Mouse (Mus musculus) CD4-positive naive resting alpha-beta T cell, adult 76 days (primary cell): Measurements from ENCODE around the gene Id1. TPM values are rescaled to one million over a fixed set of nuclear protein-coding genes. Genes with fewer than 3 reads are reported as not detected.

Experiments used
- total RNA-seq: library from RNA; stranded (reverse); gene quantifications from one replicate; pipeline ENCODE4 v1.2.4, GENCODE M21; 2023

Gene Id1
- 2.6 TPM for total RNA-seq

DNA sequence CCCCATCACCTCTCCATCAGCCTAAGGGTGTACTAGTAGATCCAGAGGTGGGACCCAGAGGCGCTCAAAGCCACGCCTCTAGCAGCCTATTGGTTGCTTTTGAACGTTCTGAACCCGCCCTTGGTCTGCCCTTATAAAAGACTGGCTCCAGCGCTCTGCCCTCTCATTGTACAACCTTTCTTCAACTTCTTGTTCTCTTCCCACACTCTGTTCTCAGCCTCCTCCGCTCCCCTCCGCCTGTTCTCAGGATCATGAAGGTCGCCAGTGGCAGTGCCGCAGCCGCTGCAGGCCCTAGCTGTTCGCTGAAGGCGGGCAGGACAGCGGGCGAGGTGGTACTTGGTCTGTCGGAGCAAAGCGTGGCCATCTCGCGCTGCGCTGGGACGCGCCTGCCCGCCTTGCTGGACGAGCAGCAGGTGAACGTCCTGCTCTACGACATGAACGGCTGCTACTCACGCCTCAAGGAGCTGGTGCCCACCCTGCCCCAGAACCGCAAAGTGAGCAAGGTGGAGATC lies at the start of gene Id1:
Gene Id1, plus strand, starts transcription at position 162 of the 512 bp plus-strand sequence.

DNA sequence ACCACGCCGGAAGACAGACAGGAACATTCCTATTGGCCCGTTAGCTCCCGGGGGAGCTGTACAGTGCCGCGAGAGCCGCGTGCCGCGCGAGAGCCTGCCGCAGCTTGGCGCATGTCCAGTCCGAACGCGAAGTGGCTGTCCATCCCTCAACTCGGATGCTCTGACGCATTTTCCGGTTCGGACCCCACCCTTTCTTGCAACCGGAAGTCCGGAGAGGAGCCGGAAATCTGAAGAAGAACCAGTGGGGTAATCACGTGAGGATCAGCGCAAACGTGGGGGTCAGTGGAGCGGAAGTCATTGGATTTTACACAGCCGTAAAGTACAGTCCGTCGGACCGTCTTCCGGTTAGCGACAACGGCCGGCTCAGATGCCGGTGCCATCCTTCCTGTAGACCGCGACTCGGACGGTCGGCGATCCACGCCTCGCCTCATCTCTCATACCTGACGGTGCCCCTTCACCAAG lies 49.2 kb upstream of the Id1 start, which contains the start of gene Mcts2:
Gene Mcts2, plus strand, starts transcription at position 230 of the 462 bp plus-strand sequence.

DNA sequence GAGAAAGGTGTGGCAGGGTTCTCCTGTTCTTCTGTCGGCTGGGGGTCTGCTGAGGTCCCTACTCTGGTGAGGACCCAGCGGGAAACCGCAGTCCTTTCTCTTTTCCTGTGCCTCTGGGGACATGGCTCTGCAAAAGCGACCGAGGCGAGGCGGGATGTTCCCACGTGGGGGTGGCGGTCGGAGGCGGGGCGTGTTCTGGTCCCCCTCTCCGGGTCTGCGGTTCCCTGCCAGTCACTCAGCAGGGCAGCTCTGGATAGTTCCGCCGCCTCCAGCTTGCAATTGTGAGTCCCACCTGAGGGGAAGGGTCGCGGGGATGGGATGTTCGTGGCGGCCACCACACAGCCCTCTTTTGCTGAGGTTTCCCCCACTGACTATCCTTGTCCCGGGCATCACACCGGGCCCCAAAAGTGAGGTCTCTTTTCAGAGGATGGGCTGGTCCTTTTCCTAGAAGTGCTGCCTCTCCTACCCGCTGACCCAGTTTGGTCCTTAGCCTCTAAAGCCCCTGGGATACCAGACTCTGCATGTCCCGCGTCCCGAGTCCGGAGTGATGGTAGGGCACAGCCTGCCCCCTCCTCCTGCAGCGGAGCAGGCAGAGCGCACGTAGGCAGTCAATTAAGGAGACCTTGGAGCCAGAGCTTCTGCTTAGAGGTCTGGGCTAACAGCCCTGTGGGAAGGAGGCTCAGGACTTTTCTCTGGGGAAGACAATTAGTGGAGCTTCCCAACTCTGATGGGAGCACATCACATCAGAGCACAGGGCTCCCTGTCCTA lies 18.1 kb downstream of the Id1 start, which contains the start of gene Cox4i2:
Gene Cox4i2, plus strand, starts transcription at position 230 of the 768 bp plus-strand sequence.

Other genes starting within 250 kb of the Id1 start
- not detected for gene Defb22, start 246.1 kb upstream of the Id1 start, total RNA-seq
- not detected for gene Defb26, start 224.6 kb upstream of the Id1 start, total RNA-seq
- not detected for gene Defb28, start 218.0 kb upstream of the Id1 start, total RNA-seq
- gene Defb29, start 196.2 kb upstream of the Id1 start, total RNA-seq: not detected
- gene Gm17416, start 166.9 kb upstream of the Id1 start, total RNA-seq: not detected
- gene Defb21, start 163.5 kb upstream of the Id1 start, total RNA-seq: not detected
- not detected for gene Defb19, start 155.9 kb upstream of the Id1 start, total RNA-seq
- gene Defb45, start 136.9 kb upstream of the Id1 start, total RNA-seq: not detected
- gene Defb36, start 131.9 kb upstream of the Id1 start, total RNA-seq: not detected
- gene Defb25, start 113.2 kb upstream of the Id1 start, total RNA-seq: not detected
- 0.35 TPM for gene Rem1, start 109.3 kb upstream of the Id1 start, total RNA-seq
- 137 TPM for gene H13, start 66.8 kb upstream of the Id1 start, total RNA-seq
- gene Mcts2, start 49.2 kb upstream of the Id1 start, total RNA-seq: 24.8 TPM
- gene Cox4i2, start 17.9 kb downstream of the Id1 start, total RNA-seq: not detected
- 19.9 TPM for gene Bcl2l1, start 95.5 kb downstream of the Id1 start, total RNA-seq
- 0.73 TPM for gene Tpx2, start 111.7 kb downstream of the Id1 start, total RNA-seq
- not detected for gene Mylk2, start 175.1 kb downstream of the Id1 start, total RNA-seq
- not detected for gene Foxs1, start 197.0 kb downstream of the Id1 start, total RNA-seq
- gene Dusp15, start 215.4 kb downstream of the Id1 start, total RNA-seq: not detected
- not detected for gene Ttll9, start 226.2 kb downstream of the Id1 start, total RNA-seq